Mouse (Mus musculus) c-Kit-positive CD71-positive TER-119-negative erythroid progenitor cells, embryonic 14.5 days (primary cell): ENCODE results near the gene Rab11fip3.

Experiments
- DNase-seq: peaks from one replicate; pipeline ENCODE4 v3.0.0-alpha.2; 2013; ENCODE audit warnings: low read depth

The Rab11fip3 gene

DNA sequence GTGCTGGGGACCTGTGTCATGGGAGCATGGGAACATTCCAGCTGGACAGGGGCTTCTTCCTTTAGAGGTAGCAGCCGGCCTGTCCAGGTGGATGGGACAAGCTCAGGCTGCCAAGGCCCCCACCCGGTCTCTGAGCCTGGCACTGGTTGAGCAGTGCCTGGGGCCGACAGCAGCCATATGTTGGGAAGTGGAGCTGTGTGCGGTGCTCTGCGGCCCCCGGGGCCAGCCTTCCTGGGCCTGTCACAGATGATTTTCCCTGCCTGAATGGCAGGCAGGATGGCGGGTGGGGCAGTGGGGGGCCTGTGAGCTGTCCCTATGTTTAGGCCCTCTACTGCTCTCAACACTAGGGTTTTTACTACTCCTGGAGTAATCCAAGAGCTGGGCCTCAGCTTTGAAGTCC lies 113.2 kb downstream of the Rab11fip3 start:
- no peak for DNase-seq

DNA sequence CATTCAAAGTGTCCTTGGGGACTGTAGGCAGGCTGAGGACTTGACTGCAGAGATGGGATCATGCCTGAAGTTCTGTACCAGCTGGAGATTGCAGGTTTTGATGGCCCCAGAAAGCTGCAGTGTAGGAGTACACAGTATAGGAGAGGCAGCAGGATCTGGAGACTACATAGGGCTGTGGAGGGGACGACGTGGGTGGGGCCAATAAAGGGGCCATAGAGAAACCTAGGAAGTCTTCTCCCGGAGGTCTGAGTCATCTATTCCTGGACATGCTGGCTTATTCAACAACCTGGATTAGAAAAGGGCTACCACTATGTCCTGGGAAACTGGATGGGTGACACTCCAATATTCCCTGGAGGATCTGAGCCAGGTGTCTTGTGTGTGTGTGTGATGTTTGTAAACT lies 113.6 kb downstream of the Rab11fip3 start:
- no peak for DNase-seq

DNA sequence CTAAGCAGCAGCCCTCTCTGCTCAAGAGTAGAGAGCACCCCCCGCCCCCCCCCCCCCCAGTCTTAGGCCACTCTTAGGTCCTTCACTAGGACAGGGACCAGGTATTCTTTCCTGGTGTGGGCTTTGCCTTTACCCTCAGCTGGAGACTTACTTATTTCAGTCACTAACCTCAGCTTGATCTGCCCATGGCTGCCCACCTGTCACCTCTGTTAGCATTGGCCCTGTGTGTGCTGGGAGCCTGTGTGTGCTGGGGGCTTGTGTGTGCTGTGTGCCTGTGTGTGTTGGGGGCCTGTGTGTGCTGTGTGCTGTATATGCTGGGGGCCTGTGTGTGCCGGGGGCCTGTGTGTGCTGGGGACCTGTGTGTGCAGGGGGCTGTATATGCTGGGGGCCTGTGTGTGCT lies 114.7 kb downstream of the Rab11fip3 start:
- no peak for DNase-seq

DNA sequence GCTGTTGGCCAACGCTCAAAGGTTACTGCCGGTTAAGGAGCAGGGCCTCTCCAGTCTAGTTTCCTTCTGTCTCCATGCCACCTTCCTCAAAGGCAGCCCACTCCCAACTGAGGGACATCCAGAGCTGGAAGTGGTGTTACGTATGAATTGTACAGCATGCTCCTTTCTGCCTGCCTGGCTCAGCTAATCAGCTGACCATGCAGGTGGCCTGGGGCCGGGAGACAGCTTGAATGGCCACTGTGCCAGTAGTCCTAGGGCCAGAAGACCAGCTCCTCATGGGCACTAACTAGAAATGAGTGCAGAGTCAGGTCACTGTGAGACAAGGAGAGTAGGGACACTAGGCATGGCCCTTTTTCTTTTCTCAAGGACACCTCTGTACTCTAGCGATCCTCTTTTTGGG lies 116.2 kb downstream of the Rab11fip3 start:
- DNase-seq = no peak

DNA sequence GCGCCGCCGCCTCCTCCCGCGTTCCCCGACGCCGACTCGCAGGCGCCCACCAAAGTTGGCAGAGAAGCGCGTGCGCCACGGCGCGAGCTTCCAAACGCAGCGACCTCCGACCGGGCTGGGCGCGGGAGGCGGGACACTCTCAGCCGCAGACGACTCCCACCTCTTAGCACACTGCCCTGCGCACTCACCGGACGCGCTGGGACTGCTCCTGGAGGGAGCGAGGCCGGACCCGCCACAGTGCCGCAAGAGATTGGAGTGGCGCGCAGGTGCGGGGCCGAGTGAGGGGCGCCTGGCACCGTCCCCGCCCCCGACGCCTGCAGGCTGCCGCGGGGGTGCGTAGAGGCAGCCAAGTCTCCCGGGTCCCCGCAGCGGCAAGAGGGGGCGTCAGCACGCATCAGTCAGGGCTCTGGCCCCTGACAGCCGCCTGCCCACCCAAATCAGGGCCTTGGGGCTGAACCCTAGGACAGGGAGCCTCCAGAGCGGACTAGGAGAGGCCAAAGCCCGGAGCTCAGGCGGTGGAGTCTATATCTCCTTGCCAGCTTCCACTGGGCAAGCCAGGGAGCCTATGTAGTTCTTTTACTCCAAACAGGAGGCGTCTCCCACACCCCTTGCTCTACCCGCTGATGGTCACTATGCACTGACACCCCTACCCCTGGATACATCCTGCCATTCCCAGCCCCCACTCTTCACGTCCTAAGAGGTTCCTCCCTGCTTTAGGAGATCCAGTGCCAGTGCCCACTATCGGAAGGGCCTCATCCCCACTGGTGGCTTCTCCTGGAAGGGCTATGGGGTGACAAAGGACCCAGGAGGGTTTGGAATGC lies 117.3 kb downstream of the Rab11fip3 start, which contains the start of gene A930017K11Rik:
A930017K11Rik (minus strand) TSS at position 763 of the 821 bp plus-strand sequence.
- no peak for DNase-seq

DNA sequence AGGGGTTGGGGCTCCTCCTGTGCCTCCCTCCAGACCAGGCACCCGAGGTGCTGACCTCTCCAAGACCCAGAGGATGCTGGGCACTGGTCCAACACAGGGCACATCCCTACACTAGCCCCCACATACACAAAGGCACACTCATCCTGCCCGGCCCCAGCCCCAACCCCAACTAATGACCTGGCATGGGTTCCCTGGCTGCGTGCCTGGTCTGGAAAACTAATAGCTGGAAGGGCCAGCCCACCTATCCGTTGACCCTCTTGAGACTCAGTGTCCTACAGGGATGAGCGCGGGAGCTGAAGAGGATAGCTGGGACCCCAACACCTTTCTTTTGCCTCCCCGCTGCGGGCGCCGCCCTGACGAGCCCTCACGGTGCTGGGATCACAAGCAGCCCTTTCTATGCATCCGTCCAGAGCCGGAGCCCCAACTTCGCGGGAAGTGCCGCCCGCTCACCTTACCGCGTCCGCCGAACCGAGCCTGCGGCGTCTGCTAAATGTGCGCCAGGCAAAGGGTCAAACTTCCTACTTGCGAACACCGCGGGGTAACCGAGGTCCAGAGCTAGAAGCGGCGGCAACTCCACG lies 118.0 kb downstream of the Rab11fip3 start:
- DNase-seq = no peak

DNA sequence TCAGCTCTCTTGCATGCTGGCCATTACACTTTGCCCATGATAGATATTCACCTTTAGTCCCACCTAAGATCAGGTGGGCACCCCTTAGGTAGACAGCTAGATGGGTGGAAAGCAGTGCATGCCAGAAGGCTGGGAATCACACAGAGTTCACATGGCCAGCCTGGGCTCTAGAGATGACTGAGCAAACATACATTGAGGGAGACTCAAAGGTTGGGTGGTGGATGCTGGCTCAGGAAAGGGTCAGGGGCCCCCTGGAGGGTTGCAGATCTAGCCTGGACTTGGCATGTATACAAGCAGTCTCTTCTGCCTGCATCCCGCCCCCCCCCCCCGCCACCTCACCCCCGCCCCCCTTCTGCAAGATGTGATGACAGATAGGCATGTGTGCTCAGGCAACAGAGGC lies 118.6 kb downstream of the Rab11fip3 start:
- DNase-seq = no peak

DNA sequence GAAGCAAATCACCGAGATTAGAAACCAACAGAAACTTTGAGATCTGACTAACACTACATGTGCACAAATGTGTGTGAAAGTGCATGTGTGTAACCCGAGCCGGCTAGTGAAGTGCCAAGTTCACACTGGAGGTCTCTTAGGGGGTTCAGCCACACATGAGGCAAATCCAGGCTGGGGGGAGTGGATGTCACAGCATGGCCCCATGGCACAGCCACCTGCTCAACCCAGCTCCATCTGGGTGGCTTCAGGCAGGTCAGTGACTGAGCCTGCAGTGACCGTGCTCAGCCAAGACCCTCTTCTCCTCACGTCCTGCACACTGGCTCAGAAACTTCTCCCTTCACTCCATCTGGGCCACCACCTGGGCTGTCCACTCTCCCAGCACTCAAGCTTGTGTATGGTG lies 119.4 kb downstream of the Rab11fip3 start:
- DNase-seq = no peak

DNA sequence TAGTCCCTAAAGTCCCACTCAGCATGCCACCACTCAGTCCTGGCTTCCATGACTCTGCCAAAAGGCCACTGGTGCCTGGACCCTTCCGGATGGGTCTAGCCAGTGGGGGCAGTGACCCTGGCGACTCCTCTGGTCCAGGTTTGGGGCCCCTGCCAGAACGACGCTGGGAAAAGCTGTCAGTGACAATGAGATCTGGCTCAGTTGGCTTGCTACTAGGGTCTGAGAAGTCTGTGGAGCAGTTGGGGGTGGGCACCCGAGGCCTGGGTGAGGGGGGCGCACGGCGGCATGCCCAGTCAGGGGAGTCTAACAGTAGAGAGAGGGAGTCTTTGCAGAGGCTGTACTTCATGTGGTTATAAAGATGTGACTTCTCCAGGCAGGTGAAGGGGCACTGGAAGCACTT lies 121.3 kb downstream of the Rab11fip3 start:
- no peak for DNase-seq

DNA sequence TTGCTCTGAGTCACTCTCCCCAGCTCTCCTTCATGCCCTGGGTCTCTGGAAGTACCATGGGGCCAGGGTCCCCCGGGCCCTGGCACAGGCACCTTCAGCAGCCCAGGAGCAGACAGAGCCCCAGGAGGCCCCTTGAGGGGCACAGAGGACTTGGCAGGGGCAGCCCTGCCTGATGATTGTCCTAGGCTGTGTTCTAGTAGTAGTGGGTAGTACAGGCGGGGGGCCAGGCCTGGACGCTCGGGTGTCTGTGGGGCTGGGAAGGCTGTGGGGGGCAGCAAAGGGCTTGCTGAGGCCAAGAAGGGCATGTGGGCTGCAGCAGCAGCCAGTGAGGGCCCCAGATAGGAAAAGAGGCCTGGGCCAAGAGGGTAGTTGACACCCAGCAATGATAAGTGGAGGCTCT lies 121.8 kb downstream of the Rab11fip3 start:
- no peak for DNase-seq

DNA sequence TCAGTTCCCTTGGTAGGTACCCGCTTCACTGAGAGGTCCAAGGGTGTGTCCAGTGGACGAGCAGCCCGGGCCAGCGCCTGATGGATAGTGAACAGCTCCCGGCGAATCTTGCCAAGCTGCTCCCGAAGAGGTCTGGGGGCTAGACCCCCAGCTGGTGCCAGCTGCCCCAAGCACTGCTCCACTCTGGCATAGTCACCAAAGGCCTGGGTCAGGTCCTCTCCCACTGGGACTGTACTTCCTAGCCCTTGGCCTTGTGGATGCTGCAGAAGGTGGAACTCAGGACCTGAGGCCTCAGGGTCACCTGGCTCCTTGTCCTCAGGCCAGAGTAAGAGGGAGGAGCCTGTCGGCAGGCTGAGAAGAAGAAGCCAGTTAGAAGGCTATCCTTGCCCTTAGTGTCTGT lies 122.5 kb downstream of the Rab11fip3 start:
- no peak for DNase-seq

DNA sequence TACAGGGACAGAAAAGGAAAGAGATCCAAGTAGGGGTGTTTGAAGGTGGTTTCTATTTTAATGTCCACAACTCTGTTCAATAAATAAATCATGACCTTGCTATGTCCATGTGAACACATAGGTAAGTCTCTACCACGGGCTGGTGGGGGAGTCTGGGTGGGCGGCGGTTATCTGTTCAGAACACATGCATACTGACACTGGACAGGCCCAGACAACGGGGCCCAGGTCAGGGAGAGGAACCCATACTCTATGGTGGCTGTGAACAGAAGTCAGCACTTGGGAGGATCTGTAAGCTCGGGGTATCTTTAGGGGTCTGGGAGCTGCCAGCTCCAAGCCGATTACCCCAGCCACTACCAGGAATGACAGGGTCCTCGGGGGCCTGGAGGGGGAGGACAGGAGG lies 123.0 kb downstream of the Rab11fip3 start:
- DNase-seq = no peak

DNA sequence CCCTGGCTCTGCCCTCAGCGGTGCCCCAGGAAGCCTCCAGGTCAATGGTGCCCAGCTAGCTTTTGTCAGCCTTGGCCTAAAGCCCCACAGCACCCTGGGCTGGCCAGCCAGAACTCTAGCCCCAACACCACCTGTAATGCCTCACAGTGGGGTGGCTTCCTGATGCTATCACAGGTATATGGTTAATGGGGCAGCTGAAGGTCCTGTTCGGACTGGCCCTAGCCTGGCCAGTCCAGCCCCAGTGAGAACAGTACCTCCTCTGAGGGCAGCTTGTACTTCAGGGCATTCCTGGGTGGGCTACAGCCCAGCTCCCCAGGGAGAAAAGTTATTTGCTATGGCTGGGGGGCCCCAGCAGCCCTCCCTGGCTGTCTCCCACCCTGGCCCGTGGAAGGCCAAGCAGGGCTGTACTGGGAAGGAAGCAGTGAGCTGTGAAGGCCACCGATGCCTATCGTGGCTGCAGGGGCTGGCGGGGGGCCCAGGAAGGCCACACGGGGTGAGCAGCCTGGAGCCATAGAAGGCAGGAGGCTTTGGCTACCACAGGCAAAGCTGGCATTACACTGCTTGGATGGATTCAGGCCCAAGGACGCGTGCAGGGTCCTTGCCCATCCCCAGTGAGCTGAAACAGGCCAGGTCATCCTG lies 123.7 kb downstream of the Rab11fip3 start:
- no peak for DNase-seq

DNA sequence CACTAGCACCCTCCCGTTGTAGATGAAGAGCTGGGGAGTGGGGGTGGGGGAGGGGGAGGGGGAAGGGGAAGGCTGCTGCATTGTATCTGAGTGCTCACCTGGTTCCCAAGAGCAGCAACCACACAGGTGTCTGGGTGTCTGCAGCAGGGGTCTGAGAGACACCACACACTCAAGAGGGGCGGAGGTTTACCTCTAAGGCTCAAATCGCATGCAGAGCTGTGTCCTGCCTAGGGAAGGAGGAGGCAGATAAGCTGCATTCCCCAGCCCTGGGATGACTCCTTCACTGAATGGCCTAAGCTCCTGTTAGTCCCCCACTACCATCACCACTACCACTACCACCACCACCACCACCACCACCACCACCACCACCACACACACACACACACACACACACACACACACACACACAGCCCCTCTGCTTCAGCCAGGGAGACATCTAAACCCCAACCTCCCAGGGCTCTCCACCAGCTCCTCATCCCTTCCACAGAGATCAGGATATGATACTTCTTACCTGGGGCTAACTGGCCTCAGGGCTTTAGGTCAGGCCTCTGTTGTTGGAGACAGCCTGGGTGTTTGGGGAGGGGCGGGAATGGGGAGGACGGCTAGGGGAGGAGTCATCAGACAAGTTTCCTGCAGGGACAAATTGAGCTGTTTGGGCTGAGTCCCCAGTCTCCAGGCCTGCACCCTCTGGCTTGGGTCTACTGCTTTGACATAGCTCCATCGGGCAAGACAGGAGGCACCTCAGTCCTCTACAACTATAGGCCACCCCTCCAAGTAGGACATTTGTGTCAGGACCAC lies 124.8 kb downstream of the Rab11fip3 start, which contains the start of the genes Pigq and Nhlrc4:
Pigq (minus strand) TSS at position 571 of the 798 bp plus-strand sequence.
Nhlrc4 (minus strand) TSS at position 596 of the 798 bp plus-strand sequence.
- DNase-seq = no peak

DNA sequence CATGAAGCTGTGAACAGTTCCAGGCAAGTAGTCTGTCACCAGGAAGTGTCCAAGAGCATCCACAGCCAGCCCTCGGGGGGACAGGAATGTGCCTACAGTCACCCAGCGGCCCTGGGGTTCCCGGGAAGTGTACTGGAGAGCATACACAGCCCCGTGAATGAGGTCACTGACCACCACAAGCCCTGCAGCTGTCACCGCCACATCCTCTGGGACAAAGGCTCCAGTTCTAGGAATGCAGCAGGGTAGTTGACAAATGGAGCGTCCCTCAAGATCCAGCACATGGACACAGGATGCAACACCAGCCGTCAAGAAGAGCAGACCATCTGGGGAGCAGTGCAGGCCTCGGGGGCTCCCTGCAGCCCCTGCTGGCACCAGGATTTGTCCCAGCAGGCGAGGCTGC lies 125.6 kb downstream of the Rab11fip3 start:
- no peak for DNase-seq

DNA sequence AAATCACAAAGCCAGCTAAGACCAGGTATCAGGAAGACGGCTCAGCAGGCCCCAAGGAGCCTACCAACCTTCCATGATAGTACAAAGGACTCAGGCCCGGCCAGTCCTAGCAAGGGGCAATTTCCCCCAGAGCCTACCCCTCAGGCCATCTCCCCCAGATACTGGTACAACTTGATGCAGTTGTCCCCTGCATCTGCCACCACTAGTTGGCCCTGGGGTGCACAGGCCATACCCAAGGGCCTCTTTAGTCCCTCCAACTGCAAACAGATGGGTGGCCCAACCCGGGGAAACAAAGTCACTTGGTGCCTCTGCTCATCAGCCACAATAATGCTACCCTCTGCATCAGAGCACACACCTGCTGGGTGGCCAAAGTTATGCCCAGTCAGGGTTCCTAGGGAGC lies 126.1 kb downstream of the Rab11fip3 start:
- no peak for DNase-seq

DNA sequence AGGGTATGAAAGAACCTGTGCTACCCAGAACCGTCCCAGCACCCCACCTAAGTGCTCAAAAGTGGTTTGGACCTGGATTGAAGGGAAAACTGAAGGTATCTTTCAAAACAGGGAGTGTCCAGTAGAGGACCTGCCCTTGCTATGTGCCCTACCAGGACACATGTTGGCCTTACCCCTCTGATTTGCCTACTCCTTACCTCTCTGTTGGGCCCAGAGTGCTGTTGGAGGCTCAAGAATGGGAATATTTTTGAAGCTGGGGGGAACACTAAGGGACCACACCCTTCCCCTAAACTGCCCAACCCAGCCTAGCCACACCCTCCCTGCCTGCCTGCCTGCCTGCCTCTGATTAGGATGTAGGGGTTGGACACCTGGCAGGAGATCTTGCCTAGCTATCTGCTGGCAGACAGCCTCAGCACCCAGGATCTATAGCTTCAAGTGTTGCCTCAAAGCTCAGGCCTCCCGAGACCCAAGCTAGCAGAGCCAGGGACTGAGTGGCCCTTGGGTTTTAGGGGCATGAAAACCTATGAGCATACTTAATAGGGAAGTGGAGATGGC lies 126.7 kb downstream of the Rab11fip3 start:
- peak; percentile 86 for DNase-seq

DNA sequence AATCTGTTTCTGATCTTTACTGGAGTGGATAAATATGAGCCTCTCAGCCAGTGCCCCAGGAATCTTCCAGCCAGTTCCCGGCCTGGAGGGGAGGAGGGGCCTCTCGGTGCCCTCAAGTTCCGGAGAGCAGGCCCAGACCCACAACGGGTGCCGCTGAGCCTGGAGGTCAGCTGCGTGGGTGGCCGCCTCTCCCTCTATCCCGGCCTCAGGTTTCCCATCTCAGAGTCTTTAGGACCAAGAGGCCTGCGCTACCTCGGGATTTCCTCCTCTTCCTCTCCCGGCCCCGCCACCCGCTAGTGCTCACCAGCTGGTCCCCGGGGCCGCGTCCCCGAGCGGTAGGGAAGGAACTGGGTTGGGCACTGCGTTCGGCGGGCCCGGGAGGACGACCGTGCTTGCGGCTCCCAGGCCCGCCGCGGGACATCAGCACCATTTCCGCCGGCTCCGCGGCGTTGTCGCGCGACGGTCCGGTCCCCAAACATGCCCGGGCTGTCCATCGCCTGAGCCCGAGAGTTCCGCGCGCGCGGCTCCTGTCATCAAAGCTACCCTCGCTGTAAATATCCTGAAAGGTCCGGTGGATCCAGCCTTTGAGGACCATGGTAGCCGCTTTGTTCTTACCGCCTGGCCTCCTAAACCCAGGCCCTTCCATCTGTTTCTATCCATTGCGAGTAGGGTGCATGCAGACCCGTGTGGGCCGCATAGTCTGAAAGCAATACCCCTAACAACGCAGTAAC lies 127.7 kb downstream of the Rab11fip3 start:
- DNase-seq = no peak
